Mouse (Mus musculus) regulatory T cell (primary cell): Measurements from ENCODE around the gene Mbnl1.
"Not testable (repeated sequence)": the region's sequence is repeated elsewhere in the genome, so short reads cannot be mapped to it uniquely, and the experiment has no call there.

Experiments used
- in situ Hi-C: fragments of 300-600 bp; cut with MboI, MseI; formaldehyde crosslinking; loops from one replicate; pipeline ENCODE4 v1.15.1; 2025; ENCODE audit warnings: high pct_unique_total_duplicates

The Mbnl1 gene

DNA sequence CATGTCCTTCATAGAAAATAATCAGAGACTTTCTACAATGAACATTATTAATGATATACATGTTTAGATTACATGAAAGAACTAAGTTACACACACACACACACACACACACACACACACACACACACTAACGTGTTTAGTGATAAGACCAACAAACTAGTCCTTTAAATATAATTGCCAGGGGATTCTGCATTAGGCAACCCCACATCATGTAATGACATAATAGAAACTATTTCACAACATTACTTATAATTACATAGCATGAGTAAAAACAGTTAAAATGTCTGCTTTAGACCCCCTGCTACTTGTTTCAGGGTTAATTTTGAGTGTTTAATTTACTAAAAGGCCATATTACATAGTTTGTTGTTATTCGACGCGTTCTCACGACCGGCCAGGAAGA, 16.9 kb downstream of the Mbnl1 start:
- in situ Hi-C loops = loop anchor here (10.0 kb wide), 2 partner anchors 295 to 365 kb away; no protein-coding TSS in a partner anchor

DNA sequence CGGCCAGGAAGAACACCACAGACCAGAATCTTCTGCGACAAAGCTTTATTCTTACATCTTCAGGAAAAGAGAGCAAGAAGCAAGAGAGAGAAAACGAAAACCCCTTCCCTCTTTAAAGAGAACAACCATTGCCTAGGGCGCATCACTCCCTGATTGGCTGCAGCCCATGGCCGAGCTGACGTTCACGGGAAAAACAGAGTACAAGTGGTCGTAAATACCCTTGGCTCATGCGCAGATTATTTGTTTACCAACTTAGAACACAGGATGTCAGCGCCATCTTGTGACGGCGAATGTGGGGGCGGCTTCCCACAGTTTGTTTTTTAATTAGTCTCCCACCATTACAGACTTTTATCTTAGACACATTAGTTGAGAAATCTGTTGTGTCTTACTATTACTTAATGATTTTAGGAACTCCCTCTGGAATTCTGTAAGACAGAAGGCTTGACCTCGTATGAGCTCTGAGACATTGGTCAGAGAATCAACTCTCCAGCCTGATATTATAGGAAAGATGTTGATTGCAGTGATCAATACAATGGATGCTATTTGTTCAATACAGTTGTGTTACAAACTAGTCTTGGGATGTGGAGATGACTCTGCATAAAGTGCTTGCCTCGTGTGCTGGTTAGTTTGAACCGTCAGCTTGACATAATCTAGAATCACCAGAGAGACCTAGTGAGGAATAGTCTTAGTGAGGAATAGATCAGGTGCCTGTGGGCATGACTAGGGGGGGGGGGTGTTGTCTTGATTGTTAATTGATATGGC, 22.3 kb downstream of the Mbnl1 start:
- in situ Hi-C loops = not testable (repeated sequence)

DNA sequence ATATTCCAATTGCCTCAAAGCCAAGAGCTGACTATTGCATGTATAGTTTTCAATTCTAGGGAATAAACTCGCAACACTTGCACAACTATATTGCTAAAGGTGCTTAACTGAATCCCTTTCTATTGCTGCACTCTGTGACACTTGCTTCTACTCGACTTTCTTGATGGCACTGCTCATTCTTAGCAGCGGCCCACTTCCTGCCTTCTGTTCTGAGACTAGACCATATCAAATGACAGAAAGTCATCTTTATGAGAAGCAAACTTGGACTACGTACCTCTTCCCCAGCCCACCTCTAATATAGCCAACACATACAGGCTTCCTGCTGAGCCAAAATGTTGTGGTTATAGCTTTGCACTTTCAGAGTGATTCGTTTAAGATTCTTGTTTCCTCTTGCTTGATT, 23.6 kb downstream of the Mbnl1 start:
- in situ Hi-C loops = no loop called here

DNA sequence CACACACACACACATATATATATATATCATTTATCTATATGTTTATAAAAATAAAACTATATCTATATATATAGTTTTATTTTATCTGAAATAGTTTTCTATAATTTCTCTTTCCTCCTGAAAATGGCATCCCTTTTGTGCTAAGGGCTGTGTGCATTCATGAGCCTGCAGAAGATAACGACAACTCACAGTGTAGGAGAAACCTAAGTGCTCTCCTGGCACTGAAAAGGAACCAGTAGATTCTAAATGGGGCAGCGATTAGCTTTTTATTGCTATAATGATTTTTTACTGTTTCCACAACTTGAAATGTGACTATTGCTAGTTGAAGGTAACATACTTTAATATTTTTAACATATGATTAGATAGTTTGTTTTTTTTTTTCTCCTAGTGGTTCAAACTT, 25.5 kb downstream of the Mbnl1 start:
- in situ Hi-C loops = no loop called here

DNA sequence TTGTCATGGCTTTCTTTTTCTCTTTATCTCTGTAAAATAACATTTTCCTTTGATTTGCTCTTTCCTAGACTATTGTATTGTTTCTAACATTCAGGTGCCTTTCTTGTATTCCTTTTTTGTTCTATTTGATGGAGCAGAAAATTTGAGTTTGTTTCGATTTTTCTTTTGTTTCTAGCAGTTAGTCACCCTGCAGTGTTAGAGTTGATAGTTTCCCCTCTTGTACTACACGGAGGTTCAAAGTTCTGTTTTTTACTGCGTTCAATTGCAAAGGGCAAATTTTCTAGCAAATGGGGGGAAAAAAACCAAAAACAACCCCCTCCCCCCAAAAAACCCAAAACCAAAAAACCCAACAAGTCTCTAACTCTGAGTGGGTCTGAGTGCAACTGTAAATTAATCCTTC, 26.0 kb downstream of the Mbnl1 start:
- in situ Hi-C loops = no loop called here

DNA sequence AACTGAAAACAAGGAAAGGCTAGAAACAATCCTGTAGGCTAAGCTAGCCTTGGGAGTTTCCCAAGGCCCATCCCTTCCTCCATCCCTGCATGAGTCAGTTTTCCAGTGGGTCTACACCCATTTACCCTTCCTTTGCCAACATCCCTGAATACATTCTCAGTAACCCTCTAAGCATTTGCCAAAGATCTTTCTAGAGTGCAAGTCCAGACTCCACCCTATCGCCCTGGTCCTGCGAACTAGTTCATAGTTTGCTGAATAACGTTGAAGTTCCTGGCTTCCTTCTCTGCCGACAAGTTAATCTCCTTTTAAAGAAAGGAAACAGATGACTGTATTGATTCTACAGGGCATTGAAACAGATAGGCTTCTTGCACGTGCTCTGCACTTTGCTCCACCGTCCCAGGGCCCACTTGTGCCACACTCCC, 26.5 kb downstream of the Mbnl1 start:
- in situ Hi-C loops = no loop called here

DNA sequence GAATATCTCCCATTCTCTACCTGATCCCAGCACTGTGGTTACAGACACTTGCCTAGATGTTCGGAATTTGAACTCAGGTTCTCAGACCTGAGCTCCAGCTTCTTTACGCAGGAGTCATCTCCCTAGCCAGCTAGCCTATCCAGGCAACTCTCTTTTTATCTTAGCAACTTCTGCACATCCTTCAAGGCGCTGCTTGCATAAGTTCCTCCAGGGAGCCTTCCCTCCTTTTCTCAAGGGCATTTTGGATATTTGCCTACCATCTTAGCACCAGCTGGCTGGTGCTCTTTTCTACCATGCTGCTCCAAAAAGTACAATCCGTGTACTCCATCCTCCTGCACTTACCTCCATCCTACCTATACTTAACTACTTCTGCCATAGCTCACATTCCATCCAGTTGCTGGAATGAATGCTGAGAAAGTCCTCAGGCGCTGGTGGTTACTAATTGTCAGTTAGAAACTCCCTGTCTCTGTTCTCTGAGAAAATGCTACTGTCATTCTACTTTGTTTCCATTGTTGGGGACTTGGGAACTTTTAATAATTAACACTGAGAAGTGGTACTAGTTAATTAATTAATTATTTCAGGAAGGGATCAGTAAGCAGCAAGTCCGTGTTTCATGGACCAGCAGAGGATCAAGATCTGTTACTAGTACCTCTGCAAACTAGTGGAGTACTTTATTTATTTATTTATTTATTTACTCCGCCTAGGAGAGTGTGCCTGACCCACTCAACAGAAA, 27.3 kb downstream of the Mbnl1 start:
- in situ Hi-C loops = no loop called here

DNA sequence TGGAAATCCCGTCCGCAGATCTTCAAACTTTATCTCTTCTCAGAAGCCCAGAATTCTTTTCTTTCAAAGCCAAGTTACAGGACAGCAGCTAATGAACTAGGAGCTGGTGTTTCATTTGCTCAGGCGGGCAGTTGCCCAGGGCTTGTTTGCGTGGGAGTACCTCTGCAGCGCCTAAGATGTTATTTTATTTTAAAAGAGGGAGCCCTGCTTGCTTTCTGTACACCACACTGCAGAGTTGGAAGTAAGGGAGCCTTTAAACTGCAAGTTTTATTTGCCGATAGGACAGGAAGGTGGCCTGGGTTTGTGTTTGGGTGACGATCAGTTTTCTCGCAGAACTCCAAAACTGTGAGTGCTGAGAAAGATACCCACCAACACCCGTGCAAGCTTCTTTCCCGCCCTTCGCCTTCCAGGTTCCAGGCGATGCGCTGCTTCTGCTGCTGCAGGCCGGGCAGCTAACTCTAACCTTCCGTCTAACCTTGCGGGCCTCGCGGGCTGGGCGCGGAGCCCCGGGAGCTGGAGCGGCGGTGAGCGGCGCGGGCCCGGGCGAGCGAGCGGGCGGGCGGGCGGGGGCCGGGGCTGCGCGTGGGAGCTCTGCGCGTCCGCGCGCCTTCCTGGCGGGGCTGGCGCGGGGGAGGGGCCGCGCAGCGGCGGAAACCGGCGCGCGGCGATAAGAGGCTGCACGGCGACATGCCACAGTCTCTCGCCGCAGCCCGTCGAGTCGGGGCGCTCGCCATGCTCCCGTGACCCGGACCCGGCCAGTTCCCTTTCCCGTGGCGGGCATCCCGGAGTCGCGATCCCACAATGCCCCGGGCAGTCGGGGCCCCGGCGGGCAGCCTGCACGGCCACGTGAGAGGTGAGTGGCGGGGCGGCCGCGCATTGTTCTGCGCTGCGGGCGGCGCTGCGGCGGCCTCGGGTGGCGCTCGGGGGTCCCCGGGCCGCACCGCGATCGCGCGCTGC, 28.2 kb downstream of the Mbnl1 start:
- in situ Hi-C loops = no loop called here

DNA sequence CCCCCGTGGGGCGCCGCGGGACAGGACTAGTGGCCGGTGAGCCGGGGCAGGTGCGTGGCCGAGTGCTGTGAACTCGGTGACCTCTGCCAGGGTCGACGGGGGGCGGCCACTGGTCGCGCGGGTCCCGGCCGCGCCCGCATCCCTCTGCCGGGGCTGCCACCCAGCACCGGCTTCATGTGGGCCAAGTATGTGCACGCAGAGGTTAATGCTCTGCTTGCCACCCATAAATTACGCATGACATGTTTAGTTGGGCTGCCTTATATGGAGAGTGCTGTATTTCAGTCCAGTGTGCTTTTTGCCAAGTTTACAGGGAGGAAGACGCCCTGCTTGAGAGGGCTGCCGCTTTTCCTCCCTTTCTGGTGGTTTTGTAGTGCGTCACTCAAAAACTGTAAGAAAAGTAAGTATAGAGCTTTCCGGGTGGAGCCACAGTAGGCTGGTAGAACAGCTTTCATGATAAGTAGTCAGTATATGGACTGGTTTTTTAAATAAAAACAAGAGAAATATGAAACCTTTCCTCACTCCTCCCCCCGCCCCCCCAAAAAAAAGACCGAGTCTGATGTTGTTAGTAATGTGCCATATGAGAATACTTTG, 29.0 kb downstream of the Mbnl1 start:
- in situ Hi-C loops = no loop called here

DNA sequence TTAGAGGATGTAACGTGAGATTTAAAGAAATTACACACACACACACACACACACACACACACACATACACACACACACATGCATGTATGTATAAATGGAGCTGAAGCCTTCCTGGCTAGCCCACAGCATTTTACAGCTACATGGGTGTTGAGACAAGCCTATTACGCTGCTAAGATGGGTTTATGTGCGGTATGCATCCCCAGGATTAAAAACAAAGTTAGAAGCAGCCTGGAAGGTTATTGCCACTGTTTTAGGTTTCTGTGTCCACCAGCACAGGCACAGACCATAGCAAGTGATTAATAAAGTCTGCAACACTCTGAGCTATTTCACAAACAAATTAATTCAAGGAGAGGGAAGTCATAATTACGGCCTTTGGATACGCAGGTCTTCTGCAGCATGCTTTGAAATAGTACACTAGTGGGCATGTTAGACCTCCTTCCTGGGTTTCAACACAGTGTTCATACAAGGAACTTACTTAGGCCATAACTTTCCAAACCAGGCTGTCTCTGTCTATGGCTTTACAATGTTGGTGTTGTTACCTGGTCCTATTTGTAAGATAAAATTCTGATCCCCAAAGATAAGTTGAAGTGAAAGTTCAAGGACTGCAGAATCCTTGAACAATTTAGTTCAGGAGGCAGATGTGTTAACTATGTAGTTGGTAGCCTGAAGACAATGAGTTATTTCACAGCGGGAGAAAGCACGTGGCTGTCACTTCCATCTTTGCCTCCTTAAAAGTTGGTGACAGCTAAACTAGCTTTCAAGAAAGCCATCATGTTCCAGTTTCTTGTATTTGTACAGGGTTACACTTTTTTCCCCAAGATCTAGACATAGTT, 29.7 kb downstream of the Mbnl1 start:
- in situ Hi-C loops = no loop called here

DNA sequence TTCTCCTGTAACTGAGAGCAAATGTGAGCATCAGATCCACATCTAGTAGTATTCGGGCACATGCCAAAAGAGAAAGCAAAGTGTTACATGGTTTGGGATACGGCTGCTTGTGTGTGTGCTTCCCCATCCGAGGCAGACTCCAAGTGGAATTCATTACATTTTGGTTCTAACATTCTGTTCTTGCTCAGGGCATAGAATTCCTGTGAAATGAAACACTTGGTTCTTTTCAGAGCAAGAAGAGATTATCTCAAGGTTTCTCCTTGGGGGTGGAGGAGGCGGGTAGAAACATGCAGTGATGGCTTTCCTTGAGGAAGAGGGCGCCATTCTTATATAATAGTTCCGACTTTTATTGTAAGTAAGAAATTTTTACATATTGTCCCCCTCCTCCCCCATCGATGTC, 30.6 kb downstream of the Mbnl1 start:
- in situ Hi-C loops = no loop called here

DNA sequence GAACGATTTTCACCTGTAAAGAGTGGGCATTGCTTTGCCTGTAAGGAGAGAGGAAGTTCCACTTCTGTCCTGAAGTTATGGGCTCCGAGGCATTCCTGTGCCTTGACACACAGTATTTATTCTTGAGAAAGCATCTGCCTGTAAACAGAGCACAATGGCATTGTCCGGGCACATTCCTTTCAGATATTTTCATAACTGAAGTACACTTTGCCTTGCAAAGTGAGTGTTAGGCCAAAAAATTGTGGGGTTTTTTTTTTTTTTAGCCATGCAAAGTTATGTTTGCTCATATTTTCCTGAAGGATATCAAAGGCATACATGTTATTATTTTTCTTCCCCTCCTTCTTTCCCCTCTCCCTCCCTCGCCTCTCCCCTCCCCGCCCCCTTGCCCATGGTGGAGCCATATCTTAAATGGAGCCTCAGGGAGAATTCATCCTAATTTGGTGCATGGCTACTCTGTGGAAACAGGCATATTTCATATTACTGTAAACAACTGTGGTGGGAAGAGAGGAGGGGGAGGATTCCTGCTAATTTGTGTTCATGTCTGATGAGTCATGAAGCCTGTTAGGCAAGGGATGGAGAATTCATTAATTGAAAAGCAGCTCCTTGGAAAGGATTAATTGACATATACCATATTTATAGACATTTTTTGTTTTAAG, 32.3 kb downstream of the Mbnl1 start:
- in situ Hi-C loops = no loop called here

DNA sequence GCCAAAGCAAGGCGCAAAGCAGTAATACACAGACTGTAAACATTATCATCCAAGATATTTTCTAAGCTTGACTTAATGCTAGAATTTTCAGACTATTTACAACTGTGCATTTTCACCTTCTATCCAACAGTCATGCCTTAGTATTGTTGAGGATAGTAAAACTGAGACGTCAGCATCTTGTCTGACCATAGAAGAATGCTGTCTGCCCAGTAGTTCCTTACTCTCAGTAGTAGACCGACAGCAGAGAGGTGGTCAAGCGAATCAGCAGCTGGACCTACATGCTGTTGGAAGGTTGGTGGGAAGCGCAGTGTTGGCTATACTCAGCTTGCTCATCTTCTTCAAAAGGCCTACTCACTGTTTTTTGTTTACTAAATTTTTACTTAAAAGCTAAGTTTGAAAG, 34.2 kb downstream of the Mbnl1 start:
- in situ Hi-C loops = no loop called here

DNA sequence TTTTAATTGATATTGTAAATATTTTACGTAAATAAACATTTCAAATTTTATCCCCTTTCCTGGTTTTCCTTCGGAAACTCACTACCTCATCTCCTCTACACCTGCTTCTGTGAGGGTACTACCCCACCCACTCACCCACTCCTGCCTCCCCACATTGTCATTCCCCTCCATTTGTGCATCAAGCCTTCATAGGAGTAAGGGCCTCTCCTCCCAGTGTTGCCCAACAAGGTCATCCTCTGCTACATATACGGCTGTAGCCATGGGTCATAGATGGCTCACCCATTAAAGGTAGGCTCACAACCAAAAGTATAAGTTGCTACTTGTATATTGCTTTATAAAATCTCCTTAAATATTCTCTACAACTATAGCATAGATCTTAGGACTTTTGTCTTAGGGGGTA, 34.9 kb downstream of the Mbnl1 start:
- in situ Hi-C loops = no loop called here

DNA sequence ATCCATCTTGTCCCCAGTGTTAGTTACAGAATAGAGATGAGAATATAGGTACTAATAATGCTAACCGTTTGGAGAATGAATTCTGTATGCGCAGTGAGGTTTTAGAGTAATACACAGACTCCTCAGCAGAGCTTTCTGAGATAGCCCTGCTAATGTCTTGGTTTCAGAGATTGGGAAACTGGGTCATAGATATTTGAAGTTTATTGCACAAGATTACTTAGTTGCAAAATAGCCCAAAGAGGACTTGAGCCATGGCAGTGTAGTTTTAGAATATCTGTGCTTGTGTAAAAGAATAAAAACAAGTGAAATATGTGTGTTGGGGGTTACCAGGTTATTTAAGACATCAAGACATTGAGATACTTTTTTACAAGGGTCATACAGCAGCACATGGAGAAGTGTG, 35.3 kb downstream of the Mbnl1 start:
- in situ Hi-C loops = no loop called here

DNA sequence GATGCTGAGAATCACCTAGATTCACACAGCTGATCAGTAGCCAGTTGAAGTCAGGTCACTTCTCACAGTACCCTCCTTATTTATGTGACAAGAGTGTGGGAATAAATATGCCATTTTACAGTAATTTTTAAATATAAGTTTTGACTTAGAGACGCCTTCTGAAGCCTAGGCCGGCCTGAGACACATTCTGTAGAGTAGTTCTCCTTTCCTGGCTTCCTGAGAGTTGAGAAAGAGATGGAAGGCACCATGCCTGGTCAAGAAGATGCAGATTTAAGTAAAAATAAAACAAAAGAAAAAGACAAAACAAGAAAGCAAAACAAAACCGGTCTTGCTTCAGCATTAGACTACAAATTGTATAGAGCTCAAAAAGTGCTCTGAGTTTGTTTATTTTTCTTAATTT, 38.6 kb downstream of the Mbnl1 start:
- in situ Hi-C loops = loop anchor here (10.0 kb wide), 1 partner anchor 106 kb away; no protein-coding TSS in a partner anchor

DNA sequence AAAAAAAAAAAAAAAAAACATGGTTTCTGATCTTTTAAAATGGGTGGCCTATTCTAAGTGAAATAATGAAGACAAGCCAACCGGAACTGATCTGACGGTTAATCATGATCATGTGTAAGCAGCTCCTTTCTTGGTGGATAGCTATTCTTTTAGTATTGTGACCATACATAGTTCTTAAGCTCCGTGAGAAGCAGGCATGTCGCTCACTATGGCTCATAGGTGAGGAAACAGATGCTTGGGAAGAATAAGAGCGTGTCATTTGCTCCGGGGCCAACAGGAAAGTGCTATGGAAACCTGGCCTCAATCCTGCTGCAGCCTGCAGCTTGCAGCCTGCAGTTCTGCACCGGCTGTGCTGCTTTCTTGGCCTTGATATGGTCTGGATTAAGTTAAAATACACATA, 40.7 kb downstream of the Mbnl1 start:
- in situ Hi-C loops = loop anchor here (10.0 kb wide), 1 partner anchor 109 kb away; no protein-coding TSS in a partner anchor

DNA sequence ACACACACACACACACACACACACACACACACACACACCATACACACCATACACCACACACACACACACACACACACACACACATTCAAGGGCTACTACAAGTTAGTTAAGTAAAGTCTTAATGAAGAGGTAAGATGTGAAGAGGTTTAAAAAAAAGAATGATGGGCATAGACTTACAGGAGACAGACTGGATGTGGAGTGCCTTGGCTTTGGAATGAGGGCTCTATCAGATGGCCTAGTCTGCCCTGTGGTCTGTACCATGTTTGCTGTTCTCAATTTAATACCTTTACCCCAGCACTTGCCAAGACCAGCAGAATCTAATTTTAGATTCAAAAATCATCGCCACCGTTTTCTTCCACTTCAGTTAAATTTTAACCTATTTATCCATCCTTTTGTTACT, 41.1 kb downstream of the Mbnl1 start:
- in situ Hi-C loops = loop anchor here (10.0 kb wide), 1 partner anchor 109 kb away; no protein-coding TSS in a partner anchor

DNA sequence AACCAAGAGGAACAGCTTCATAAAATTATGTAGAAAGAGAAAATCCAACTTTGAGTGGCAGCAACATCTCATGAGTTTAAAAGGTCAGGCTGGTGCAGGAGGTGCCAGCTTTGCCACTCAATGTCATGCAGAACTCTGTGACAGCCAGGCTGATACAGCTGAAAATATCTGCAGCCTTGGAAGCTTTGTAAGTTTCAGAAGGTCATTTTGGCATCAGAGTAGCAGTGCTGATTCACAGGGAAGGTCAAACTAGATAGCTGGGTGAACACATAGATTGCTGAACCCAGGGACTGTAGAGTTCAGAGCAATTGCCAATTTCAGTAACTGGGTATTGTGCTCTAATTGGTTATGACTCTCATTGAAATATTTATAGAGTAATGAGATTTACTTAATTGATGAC, 42.8 kb downstream of the Mbnl1 start:
- in situ Hi-C loops = loop anchor here (5.0 to 10.0 kb wide), 2 partner anchors 33 to 111 kb away; no protein-coding TSS in a partner anchor
